Mouse (Mus musculus): ENCODE measurements around the gene Abca5. TPM values are rescaled to one million over a fixed set of nuclear protein-coding genes. Genes with fewer than 3 reads are reported as not detected.

The Abca5 gene
- polyA plus RNA-seq (2014; fragmentation: Nextera tagmentation; extraction: Ambion mirVana), result 4.7 and 5.4 TPM in 2 replicates

GRCm38 (mm10) chr11:110337289-110338245, at the start of gene Abca5:
TSS of gene Abca5 (minus strand) at chr11:110337716.
- Histone ChIP-seq H3K4me3 (ENCODE audit: low read depth, low read length) (peak within 1 kb of the TSS; percentile 87), H3K9ac (ENCODE audit: low read length) (peak within 1 kb of the TSS; percentile 65), H3K4me1 (replicated peaks; ENCODE audit: control insufficient read depth, insufficient read depth, low read length) (0 out of 2 replicates have a peak, but pooled peaks cover 3% of the 10 kb centered on the region), H3K27me3 (replicated peaks; ENCODE audit: control insufficient read depth, insufficient read depth, low read length) (peaks cover 3% of the 10 kb centered on the region; the same call in 1 of the 2 replicates), H3K4me2 (ENCODE audit: low read length) (peak within 1 kb of the TSS; percentile 65), H3K27ac (ENCODE audit: low read depth) (no peak within 1 kb of the TSS), H3K9me3 (ENCODE audit: control insufficient read depth, low read length) (no peaks in the 10 kb centered on the region), H3K36me3 (ENCODE audit: control insufficient read depth, insufficient read depth, low read length) (no peaks in the 10 kb centered on the region)
- WGBS, result under 1% methylated on average over 95 of the region's 95 CpGs
- peak; percentile 92 for ATAC-seq (replicated peaks; ENCODE audit: low FRiP score, low TSS enrichment, low read depth)
- DNase-seq (ENCODE audit: low spot score), result peak; percentile 94

GRCm38 (mm10) chr11:110385487-110385886, 48.0 kb upstream of the Abca5 start:
- Histone ChIP-seq H3K9ac (ENCODE audit: low read length) (no peak overlapping the region), H3K36me3 (ENCODE audit: control insufficient read depth, insufficient read depth, low read length) (no peaks in the 10 kb centered on the region), H3K4me1 (replicated peaks; ENCODE audit: control insufficient read depth, insufficient read depth, low read length) (0 out of 2 replicates have a peak, but pooled peaks cover under 1% of the 10 kb centered on the region), H3K4me2 (ENCODE audit: low read length) (no peak overlapping the region), H3K4me3 (ENCODE audit: low read depth, low read length) (no peak overlapping the region), H3K27ac (ENCODE audit: low read depth) (no peak overlapping the region), H3K9me3 (ENCODE audit: control insufficient read depth, low read length) (no peaks in the 10 kb centered on the region), H3K27me3 (replicated peaks; ENCODE audit: control insufficient read depth, insufficient read depth, low read length) (no peaks in the 10 kb centered on the region)
- ATAC-seq (replicated peaks; ENCODE audit: low FRiP score, low TSS enrichment, low read depth) (no peak), DNase-seq (ENCODE audit: low spot score) (no peak)
- 82% methylated on average over 2 of the region's 2 CpGs for WGBS

GRCm38 (mm10) chr11:110380310-110380668, 42.8 kb upstream of the Abca5 start:
- peak overlapping the region; percentile 33 for H3K4me3 ChIP-seq (ENCODE audit: low read depth, low read length)
- 0 out of 2 replicates have a peak, but pooled peaks cover 4% of the 10 kb centered on the region for H3K4me1 ChIP-seq (replicated peaks; ENCODE audit: control insufficient read depth, insufficient read depth, low read length)
- 0 out of 2 replicates have a peak overlapping the region, but pooled peaks have one; percentile 33 for H3K27ac ChIP-seq (ENCODE audit: low read depth)
- H3K36me3 ChIP-seq (ENCODE audit: control insufficient read depth, insufficient read depth, low read length), result no peaks in the 10 kb centered on the region
- H3K9me3 ChIP-seq (ENCODE audit: control insufficient read depth, low read length), result no peaks in the 10 kb centered on the region
- WGBS, result 13% methylated on average over 15 of the region's 15 CpGs
- H3K27me3 ChIP-seq (replicated peaks; ENCODE audit: control insufficient read depth, insufficient read depth, low read length), result no peaks in the 10 kb centered on the region
- peak overlapping the region; percentile 62 for H3K4me2 ChIP-seq (ENCODE audit: low read length)
- DNase-seq (ENCODE audit: low spot score) (no peak), ATAC-seq (replicated peaks; ENCODE audit: low FRiP score, low TSS enrichment, low read depth) (peak; percentile 56; the same call in 1 of the 2 replicates)
- H3K9ac ChIP-seq (ENCODE audit: low read length), result no peak overlapping the region

GRCm38 (mm10) chr11:110379661-110380309, 42.3 kb upstream of the Abca5 start:
- ATAC-seq (replicated peaks; ENCODE audit: low FRiP score, low TSS enrichment, low read depth), result peak; percentile 97
- Histone ChIP-seq H3K4me2 (ENCODE audit: low read length) (peak overlapping the region; percentile 62), H3K9ac (ENCODE audit: low read length) (peak overlapping the region; percentile 31; the same call in 1 of the 2 replicates), H3K27me3 (replicated peaks; ENCODE audit: control insufficient read depth, insufficient read depth, low read length) (no peaks in the 10 kb centered on the region), H3K27ac (ENCODE audit: low read depth) (peak overlapping the region; percentile 78), H3K36me3 (ENCODE audit: control insufficient read depth, insufficient read depth, low read length) (no peaks in the 10 kb centered on the region), H3K4me1 (replicated peaks; ENCODE audit: control insufficient read depth, insufficient read depth, low read length) (0 out of 2 replicates have a peak, but pooled peaks cover 4% of the 10 kb centered on the region), H3K9me3 (ENCODE audit: control insufficient read depth, low read length) (no peaks in the 10 kb centered on the region), H3K4me3 (ENCODE audit: low read depth, low read length) (peak overlapping the region; percentile 33)
- peak; percentile 88 for DNase-seq (ENCODE audit: low spot score)
- 6% methylated on average over 20 of the region's 20 CpGs for WGBS

GRCm38 (mm10) chr11:110374036-110374435, 36.5 kb upstream of the Abca5 start:
- Histone ChIP-seq H3K9ac (ENCODE audit: low read length) (no peak overlapping the region), H3K4me2 (ENCODE audit: low read length) (no peak overlapping the region), H3K4me1 (replicated peaks; ENCODE audit: control insufficient read depth, insufficient read depth, low read length) (no peaks in the 10 kb centered on the region), H3K36me3 (ENCODE audit: control insufficient read depth, insufficient read depth, low read length) (no peaks in the 10 kb centered on the region), H3K27ac (ENCODE audit: low read depth) (no peak overlapping the region), H3K27me3 (replicated peaks; ENCODE audit: control insufficient read depth, insufficient read depth, low read length) (no peaks in the 10 kb centered on the region), H3K4me3 (ENCODE audit: low read depth, low read length) (no peak overlapping the region), H3K9me3 (ENCODE audit: control insufficient read depth, low read length) (no peaks in the 10 kb centered on the region)
- no peak for DNase-seq (ENCODE audit: low spot score)
- 81% methylated on average over 9 of the region's 9 CpGs for WGBS
- no peak for ATAC-seq (replicated peaks; ENCODE audit: low FRiP score, low TSS enrichment, low read depth)

- no peak for DNase-seq (ENCODE audit: low spot score)
- H3K9me3 ChIP-seq (ENCODE audit: control insufficient read depth, low read length), result no peaks in the 10 kb centered on the region
- no peak overlapping the region for H3K4me3 ChIP-seq (ENCODE audit: low read depth, low read length)
- no peak overlapping the region for H3K9ac ChIP-seq (ENCODE audit: low read length)
- 81% methylated on average over 14 of the region's 15 CpGs for WGBS
- no peaks in the 10 kb centered on the region for H3K4me1 ChIP-seq (replicated peaks; ENCODE audit: control insufficient read depth, insufficient read depth, low read length)
- no peaks in the 10 kb centered on the region for H3K36me3 ChIP-seq (ENCODE audit: control insufficient read depth, insufficient read depth, low read length)
- ATAC-seq (replicated peaks; ENCODE audit: low FRiP score, low TSS enrichment, low read depth), result no peak
- H3K27me3 ChIP-seq (replicated peaks; ENCODE audit: control insufficient read depth, insufficient read depth, low read length), result no peaks in the 10 kb centered on the region
- no peak overlapping the region for H3K27ac ChIP-seq (ENCODE audit: low read depth)
- H3K4me2 ChIP-seq (ENCODE audit: low read length), result no peak overlapping the region
Observed at GRCm38 (mm10) chr11:110372266-110372954, 34.9 kb upstream of the Abca5 start.

- WGBS, result 58% methylated on average over 8 of the region's 8 CpGs
- ATAC-seq (replicated peaks; ENCODE audit: low FRiP score, low TSS enrichment, low read depth) (no peak), DNase-seq (ENCODE audit: low spot score) (no peak)
Observed at GRCm38 (mm10) chr11:110371827-110372226, 34.3 kb upstream of the Abca5 start.

More at GRCm38 (mm10) chr11:110371827-110372226, 34.3 kb upstream of the Abca5 start:
- no peaks in the 10 kb centered on the region for H3K27me3 ChIP-seq (replicated peaks; ENCODE audit: control insufficient read depth, insufficient read depth, low read length)
- no peak overlapping the region for H3K4me3 ChIP-seq (ENCODE audit: low read depth, low read length)
- no peak overlapping the region for H3K4me2 ChIP-seq (ENCODE audit: low read length)
- no peaks in the 10 kb centered on the region for H3K4me1 ChIP-seq (replicated peaks; ENCODE audit: control insufficient read depth, insufficient read depth, low read length)
- no peaks in the 10 kb centered on the region for H3K36me3 ChIP-seq (ENCODE audit: control insufficient read depth, insufficient read depth, low read length)
- no peak overlapping the region for H3K27ac ChIP-seq (ENCODE audit: low read depth)
- no peaks in the 10 kb centered on the region for H3K9me3 ChIP-seq (ENCODE audit: control insufficient read depth, low read length)
- H3K9ac ChIP-seq (ENCODE audit: low read length), result no peak overlapping the region
